Mouse (Mus musculus) thymus, adult 2 months (tissue): Measurements from ENCODE around the gene Stk24. TPM values are rescaled to one million over a fixed set of nuclear protein-coding genes. Genes with fewer than 3 reads are reported as not detected.

Experiments
- DNase-seq: peaks from one replicate; pipeline ENCODE4 v3.0.0; 2021
- H3K27ac ChIP-seq: fragments of 200-500 bp; 2 replicates; pipeline ENCODE4 v1.5.1; 2012; ENCODE audit warnings: low read length, control low read depth; ENCODE audit not compliant: control insufficient read depth, insufficient read depth
- H3K27me3 ChIP-seq: fragments of 200-500 bp; 2 replicates; pipeline ENCODE4 v1.6.1; 2012; ENCODE audit warnings: mild to moderate bottlenecking, low read length, moderate library complexity, mixed read lengths; ENCODE audit not compliant: control insufficient read depth, insufficient read depth
- H3K36me3 ChIP-seq: fragments of 200-500 bp; 2 replicates; pipeline ENCODE4 v1.6.1; 2012; ENCODE audit warnings: mild to moderate bottlenecking, low read length, moderate library complexity; ENCODE audit not compliant: control insufficient read depth, insufficient read depth
- H3K4me1 ChIP-seq: fragments of 200-500 bp; replicated peaks from 2 replicates; pipeline ENCODE4 v1.6.1; 2012; ENCODE audit warnings: low read length; ENCODE audit not compliant: control insufficient read depth, insufficient read depth
- H3K4me3 ChIP-seq: fragments of 200-500 bp; 2 replicates; pipeline ENCODE4 v1.5.1; 2012; ENCODE audit warnings: mild to moderate bottlenecking, low read length, control low read depth, moderate library complexity; ENCODE audit not compliant: control insufficient read depth, insufficient read depth
- CTCF ChIP-seq: fragments of 200-500 bp; IDR thresholded peaks from 2 replicates; pipeline ENCODE4 v1.5.1; 2012; ENCODE audit warnings: mild to moderate bottlenecking, control low read depth, low read length, moderate library complexity, borderline replicate concordance; ENCODE audit not compliant: control insufficient read depth, poor library complexity, insufficient read depth; ENCODE audit errors: extremely low read depth
- POLR2A ChIP-seq: fragments of 200-500 bp; IDR thresholded peaks from 2 replicates; pipeline ENCODE4 v1.6.1; 2012; ENCODE audit warnings: mild to moderate bottlenecking, low read length, control low read depth, moderate library complexity; ENCODE audit not compliant: control insufficient read depth, poor library complexity, insufficient read depth; ENCODE audit errors: extremely low read depth
- WGBS: fragments of 180-500 bp; shearing (Covaris S2); methylation state at CpG from one replicate; pipeline ENCODE4 v1.1.7; 2018; 5-methylcytosine and 5-hydroxymethylcytosine counted together
- polyA plus RNA-seq: library from polyadenylated mRNA; depleted of rRNA; stranded (reverse); fragments of >200 nt; gene quantifications from 2 replicates; pipeline ENCODE4 v1.2.3, GENCODE M21; 2012; rRNA removed

Stk24 gene
- 54.9 and 57.1 TPM in 2 replicates for polyA plus RNA-seq

- Histone ChIP-seq H3K36me3 (no peaks in the 10 kb centered on the region), H3K4me1 (peaks cover 12% of the 10 kb centered on the region), H3K27me3 (no peaks in the 10 kb centered on the region), H3K4me3 (peak within 1 kb of the TSS; percentile 92), H3K27ac (peak within 1 kb of the TSS; percentile 64)
- TF ChIP-seq CTCF = no peak
- TF ChIP-seq POLR2A = no peak
- DNase-seq = no peak
- WGBS = 9% methylated on average over 11 of the region's 11 CpGs
These were observed at the start of gene Stk24 for GRCm38 (mm10) chr14:121379827-121380145. Gene Stk24 (minus strand): TSS chr14:121380011.

- H3K4me1 ChIP-seq = peaks cover 4% of the 10 kb centered on the region
- no peak overlapping the region for H3K27ac ChIP-seq
- DNase-seq = no peak
- TF ChIP-seq CTCF (no peak), POLR2A (no peak)
- WGBS = 96% methylated on average over 4 of the region's 4 CpGs
- no peaks in the 10 kb centered on the region for H3K36me3 ChIP-seq
- H3K27me3 ChIP-seq = no peaks in the 10 kb centered on the region
- H3K4me3 ChIP-seq = no peak overlapping the region
These were observed 48.3 kb upstream of the Stk24 start for GRCm38 (mm10) chr14:121428148-121428547.

- DNase-seq = peak; percentile 62
- H3K36me3 ChIP-seq = no peaks in the 10 kb centered on the region
- H3K4me3 ChIP-seq = no peak overlapping the region
- H3K4me1 ChIP-seq = peaks cover 11% of the 10 kb centered on the region
- H3K27me3 ChIP-seq = no peaks in the 10 kb centered on the region
- no peak overlapping the region for H3K27ac ChIP-seq
- TF ChIP-seq POLR2A = no peak
- TF ChIP-seq CTCF = no peak
These were observed 46.9 kb upstream of the Stk24 start for GRCm38 (mm10) chr14:121426743-121427142.

GRCm38 (mm10) chr14:121425004-121425793, 45.4 kb upstream of the Stk24 start:
- Histone ChIP-seq H3K4me3 (no peak overlapping the region), H3K36me3 (no peaks in the 10 kb centered on the region), H3K4me1 (peaks cover 14% of the 10 kb centered on the region), H3K27me3 (no peaks in the 10 kb centered on the region), H3K27ac (no peak overlapping the region)
- TF ChIP-seq POLR2A (no peak), CTCF (no peak)
- WGBS = 92% methylated on average over 7 of the region's 7 CpGs
- no peak for DNase-seq

- no peak overlapping the region for H3K4me3 ChIP-seq
- no peaks in the 10 kb centered on the region for H3K27me3 ChIP-seq
- no peaks in the 10 kb centered on the region for H3K36me3 ChIP-seq
- no peak for DNase-seq
- H3K27ac ChIP-seq = no peak overlapping the region
- no peak for TF ChIP-seq CTCF
- no peak for TF ChIP-seq POLR2A
- H3K4me1 ChIP-seq = peaks cover 14% of the 10 kb centered on the region
- WGBS = 56% methylated on average over 7 of the region's 7 CpGs
These were observed 43.5 kb upstream of the Stk24 start for GRCm38 (mm10) chr14:121423341-121423751.

GRCm38 (mm10) chr14:121422664-121423340, 43.0 kb upstream of the Stk24 start:
- H3K4me3 ChIP-seq = no peak overlapping the region
- DNase-seq = peak; percentile 36
- no peaks in the 10 kb centered on the region for H3K36me3 ChIP-seq
- H3K27me3 ChIP-seq = no peaks in the 10 kb centered on the region
- no peak overlapping the region for H3K27ac ChIP-seq
- H3K4me1 ChIP-seq = peaks cover 14% of the 10 kb centered on the region
- WGBS = 8% methylated on average over 4 of the region's 4 CpGs
- TF ChIP-seq CTCF (no peak), POLR2A (no peak)

- Histone ChIP-seq H3K4me1 (peaks cover 14% of the 10 kb centered on the region), H3K36me3 (no peaks in the 10 kb centered on the region), H3K27me3 (no peaks in the 10 kb centered on the region), H3K27ac (no peak overlapping the region), H3K4me3 (no peak overlapping the region)
- TF ChIP-seq CTCF = no peak
- TF ChIP-seq POLR2A = no peak
- no peak for DNase-seq
- WGBS = 82% methylated on average over 4 of the region's 4 CpGs
These were observed 42.2 kb upstream of the Stk24 start for GRCm38 (mm10) chr14:121422000-121422399.
